Mouse (Mus musculus): Measurements from ENCODE around the gene Myzap. TPM values are rescaled to one million over a fixed set of nuclear protein-coding genes. Genes with fewer than 3 reads are reported as not detected.

The Myzap gene
- polyA plus RNA-seq, 1 experiment from 2014 or later: 7.4 TPM

GRCm38 (mm10) chr9:71611876-71612275 lies 19.7 kb upstream of the Myzap start:
- H3K4me3 ChIP-seq (ENCODE audit: low read depth, low read length): no peak overlapping the region
- no peak overlapping the region for H3K27ac ChIP-seq (ENCODE audit: low read depth, low read length)
- no peak overlapping the region for H3K4me2 ChIP-seq (ENCODE audit: low read depth)
- ATAC-seq (ENCODE audit: insufficient read depth, low FRiP score, low TSS enrichment) (no peak), DNase-seq (ENCODE audit: low spot score) (no peak)
- WGBS: 80% methylated on average over 4 of the region's 4 CpGs
- H3K36me3 ChIP-seq (ENCODE audit: control insufficient read depth, insufficient read depth, low read length): no peaks in the 10 kb centered on the region
- H3K27me3 ChIP-seq (ENCODE audit: control insufficient read depth, insufficient read depth, low read length): no peaks in the 10 kb centered on the region
- H3K9ac ChIP-seq (ENCODE audit: low read length): no peak overlapping the region
- H3K4me1 ChIP-seq (ENCODE audit: control insufficient read depth, insufficient read depth, low read length): no peaks in the 10 kb centered on the region
- H3K9me3 ChIP-seq (ENCODE audit: control insufficient read depth, low read length): no peaks in the 10 kb centered on the region

- WGBS: 86% methylated on average over 6 of the region's 6 CpGs
Observed at GRCm38 (mm10) chr9:71609010-71609409, 16.9 kb upstream of the Myzap start.

GRCm38 (mm10) chr9:71606296-71607057 lies 14.3 kb upstream of the Myzap start:
- H3K9ac ChIP-seq (ENCODE audit: low read length): no peak overlapping the region
- WGBS: 82% methylated on average over 13 of the region's 13 CpGs
- H3K4me2 ChIP-seq (ENCODE audit: low read depth): no peak overlapping the region
- H3K36me3 ChIP-seq (ENCODE audit: control insufficient read depth, insufficient read depth, low read length): no peaks in the 10 kb centered on the region
- no peaks in the 10 kb centered on the region for H3K9me3 ChIP-seq (ENCODE audit: control insufficient read depth, low read length)
- H3K27ac ChIP-seq (ENCODE audit: low read depth, low read length): no peak overlapping the region
- H3K4me3 ChIP-seq (ENCODE audit: low read depth, low read length): no peak overlapping the region
- no peaks in the 10 kb centered on the region for H3K27me3 ChIP-seq (ENCODE audit: control insufficient read depth, insufficient read depth, low read length)
- ATAC-seq (ENCODE audit: insufficient read depth, low FRiP score, low TSS enrichment) (no peak), DNase-seq (ENCODE audit: low spot score) (no peak)
- no peaks in the 10 kb centered on the region for H3K4me1 ChIP-seq (ENCODE audit: control insufficient read depth, insufficient read depth, low read length)

More at GRCm38 (mm10) chr9:71609010-71609409, 16.9 kb upstream of the Myzap start:
- no peak overlapping the region for H3K9ac ChIP-seq (ENCODE audit: low read length)
- H3K4me3 ChIP-seq (ENCODE audit: low read depth, low read length): no peak overlapping the region
- ATAC-seq (ENCODE audit: insufficient read depth, low FRiP score, low TSS enrichment): no peak
- H3K27ac ChIP-seq (ENCODE audit: low read depth, low read length): no peak overlapping the region
- no peaks in the 10 kb centered on the region for H3K4me1 ChIP-seq (ENCODE audit: control insufficient read depth, insufficient read depth, low read length)
- no peak overlapping the region for H3K4me2 ChIP-seq (ENCODE audit: low read depth)
- no peaks in the 10 kb centered on the region for H3K27me3 ChIP-seq (ENCODE audit: control insufficient read depth, insufficient read depth, low read length)
- no peak for DNase-seq (ENCODE audit: low spot score)
- no peaks in the 10 kb centered on the region for H3K9me3 ChIP-seq (ENCODE audit: control insufficient read depth, low read length)
- no peaks in the 10 kb centered on the region for H3K36me3 ChIP-seq (ENCODE audit: control insufficient read depth, insufficient read depth, low read length)

- 45% methylated on average over 6 of the region's 6 CpGs for WGBS
- DNase-seq (ENCODE audit: low spot score): no peak
Observed at GRCm38 (mm10) chr9:71604914-71605635, 12.9 kb upstream of the Myzap start.

GRCm38 (mm10) chr9:71599861-71600260 lies 7.7 kb upstream of the Myzap start:
- Histone ChIP-seq H3K4me2 (ENCODE audit: low read depth) (no peak overlapping the region), H3K9me3 (ENCODE audit: control insufficient read depth, low read length) (no peaks in the 10 kb centered on the region), H3K4me1 (ENCODE audit: control insufficient read depth, insufficient read depth, low read length) (no peaks in the 10 kb centered on the region), H3K27me3 (ENCODE audit: control insufficient read depth, insufficient read depth, low read length) (no peaks in the 10 kb centered on the region), H3K27ac (ENCODE audit: low read depth, low read length) (no peak overlapping the region), H3K9ac (ENCODE audit: low read length) (no peak overlapping the region), H3K36me3 (ENCODE audit: control insufficient read depth, insufficient read depth, low read length) (no peaks in the 10 kb centered on the region), H3K4me3 (ENCODE audit: low read depth, low read length) (no peak overlapping the region)
- WGBS: 86% methylated on average over 7 of the region's 7 CpGs
- DNase-seq (ENCODE audit: low spot score): no peak
- ATAC-seq (ENCODE audit: insufficient read depth, low FRiP score, low TSS enrichment): no peak

More at GRCm38 (mm10) chr9:71604914-71605635, 12.9 kb upstream of the Myzap start:
- Histone ChIP-seq H3K4me2 (ENCODE audit: low read depth) (no peak overlapping the region), H3K9ac (ENCODE audit: low read length) (no peak overlapping the region; the same call in 1 of the 2 replicates), H3K4me1 (ENCODE audit: control insufficient read depth, insufficient read depth, low read length) (no peaks in the 10 kb centered on the region), H3K4me3 (ENCODE audit: low read depth, low read length) (no peak overlapping the region), H3K9me3 (ENCODE audit: control insufficient read depth, low read length) (no peaks in the 10 kb centered on the region), H3K27ac (ENCODE audit: low read depth, low read length) (no peak overlapping the region), H3K27me3 (ENCODE audit: control insufficient read depth, insufficient read depth, low read length) (no peaks in the 10 kb centered on the region), H3K36me3 (ENCODE audit: control insufficient read depth, insufficient read depth, low read length) (no peaks in the 10 kb centered on the region)
- no peak for ATAC-seq (ENCODE audit: insufficient read depth, low FRiP score, low TSS enrichment)

GRCm38 (mm10) chr9:71596888-71597287 lies 4.7 kb upstream of the Myzap start:
- Histone ChIP-seq H3K4me3 (ENCODE audit: low read depth, low read length) (no peak overlapping the region), H3K4me1 (ENCODE audit: control insufficient read depth, insufficient read depth, low read length) (no peaks in the 10 kb centered on the region), H3K9ac (ENCODE audit: low read length) (no peak overlapping the region), H3K9me3 (ENCODE audit: control insufficient read depth, low read length) (no peaks in the 10 kb centered on the region), H3K27ac (ENCODE audit: low read depth, low read length) (no peak overlapping the region), H3K27me3 (ENCODE audit: control insufficient read depth, insufficient read depth, low read length) (no peaks in the 10 kb centered on the region), H3K4me2 (ENCODE audit: low read depth) (no peak overlapping the region), H3K36me3 (ENCODE audit: control insufficient read depth, insufficient read depth, low read length) (no peaks in the 10 kb centered on the region)
- DNase-seq (ENCODE audit: low spot score) (no peak), ATAC-seq (ENCODE audit: insufficient read depth, low FRiP score, low TSS enrichment) (no peak)
- 62% methylated on average over 6 of the region's 6 CpGs for WGBS

GRCm38 (mm10) chr9:71592577-71593285 lies 571 bp upstream of the Myzap start:
- ATAC-seq (ENCODE audit: insufficient read depth, low FRiP score, low TSS enrichment) (no peak), DNase-seq (ENCODE audit: low spot score) (no peak)
- Histone ChIP-seq H3K9me3 (ENCODE audit: control insufficient read depth, low read length) (no peaks in the 10 kb centered on the region), H3K4me2 (ENCODE audit: low read depth) (peak overlapping the region; percentile 93), H3K4me3 (ENCODE audit: low read depth, low read length) (peak overlapping the region; percentile 53; the same call in 1 of the 2 replicates), H3K27ac (ENCODE audit: low read depth, low read length) (no peak overlapping the region), H3K36me3 (ENCODE audit: control insufficient read depth, insufficient read depth, low read length) (no peaks in the 10 kb centered on the region), H3K4me1 (ENCODE audit: control insufficient read depth, insufficient read depth, low read length) (no peaks in the 10 kb centered on the region), H3K9ac (ENCODE audit: low read length) (peak overlapping the region; percentile 67), H3K27me3 (ENCODE audit: control insufficient read depth, insufficient read depth, low read length) (no peaks in the 10 kb centered on the region)
- WGBS: 33% methylated on average over 5 of the region's 6 CpGs

GRCm38 (mm10) chr9:71591106-71591505 lies 1.1 kb downstream of the Myzap start:
- ATAC-seq (ENCODE audit: insufficient read depth, low FRiP score, low TSS enrichment) (no peak), DNase-seq (ENCODE audit: low spot score) (no peak)
- Histone ChIP-seq H3K27ac (ENCODE audit: low read depth, low read length) (no peak overlapping the region), H3K9ac (ENCODE audit: low read length) (no peak overlapping the region), H3K36me3 (ENCODE audit: control insufficient read depth, insufficient read depth, low read length) (no peaks in the 10 kb centered on the region), H3K27me3 (ENCODE audit: control insufficient read depth, insufficient read depth, low read length) (no peaks in the 10 kb centered on the region), H3K9me3 (ENCODE audit: control insufficient read depth, low read length) (no peaks in the 10 kb centered on the region), H3K4me3 (ENCODE audit: low read depth, low read length) (no peak overlapping the region), H3K4me2 (ENCODE audit: low read depth) (no peak overlapping the region; the same call in 1 of the 2 replicates), H3K4me1 (ENCODE audit: control insufficient read depth, insufficient read depth, low read length) (no peaks in the 10 kb centered on the region)
- 68% methylated on average over 5 of the region's 5 CpGs for WGBS

All from neural tube, embryonic 11.5 days (tissue).